Mouse (Mus musculus) cerebellum, postnatal 25 days (tissue): ENCODE measurements around the gene Ccdc85b.

ENCODE experiments used
- DNase-seq, 2 experiments: peaks; one replicate each; pipeline ENCODE4 v3.0.0; 2021; ENCODE audit warnings: mixed read lengths in 2 of 2

Gene Ccdc85b

GRCm38 (mm10) chr19:5423561-5423960 is 34.1 kb downstream of the Ccdc85b start:
- peak; percentile 27 to 36 for DNase-seq

DNA sequence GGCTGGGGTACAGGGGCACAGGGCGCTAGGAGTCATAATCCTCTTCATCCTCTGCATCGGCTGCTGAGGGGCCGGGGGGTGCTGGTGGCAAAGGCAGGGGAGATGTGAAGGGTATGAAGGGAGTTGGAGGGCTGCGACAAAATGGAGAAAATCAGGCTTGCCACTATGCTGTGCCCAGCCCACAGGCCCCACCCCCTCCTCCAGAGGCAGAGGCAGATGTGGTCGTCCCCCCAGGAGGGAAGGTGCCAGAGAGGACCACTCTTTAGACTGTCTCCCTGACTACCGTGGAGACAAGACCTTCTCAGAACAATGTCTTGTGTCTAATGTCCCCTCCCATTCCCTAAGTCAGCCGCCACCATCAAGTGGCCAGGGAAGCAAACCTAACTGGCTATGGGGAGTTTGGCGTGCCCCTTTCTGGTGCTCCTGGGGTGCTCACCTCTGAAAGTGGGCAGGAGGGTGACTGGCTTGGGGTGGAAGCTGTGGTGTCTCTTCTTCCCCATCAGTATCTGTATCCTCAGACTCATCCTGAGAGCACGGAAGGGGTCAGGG is 34.7 kb downstream of the Ccdc85b start:
- DNase-seq, result peak in 1 of 2 experiments; percentile 17

DNA sequence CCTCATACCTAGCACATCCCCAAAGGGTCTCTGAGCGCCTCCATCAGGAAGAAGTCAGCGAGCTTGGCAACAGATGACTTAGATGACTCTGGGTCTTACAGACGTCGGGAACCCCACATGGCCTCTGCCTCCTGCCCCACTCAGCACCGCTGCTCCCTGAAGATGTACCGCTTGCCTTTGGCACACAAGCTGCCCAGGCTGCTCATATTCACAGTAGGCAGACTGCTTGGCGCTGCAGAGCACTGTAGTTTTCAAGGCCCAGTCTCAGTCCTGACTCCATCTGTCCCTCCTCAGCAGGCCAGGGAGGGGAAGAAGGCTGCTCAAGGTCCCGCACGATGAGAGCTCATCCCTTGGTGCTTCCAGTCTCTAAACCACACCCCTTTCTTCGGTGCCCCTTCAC is 35.4 kb downstream of the Ccdc85b start:
- peak; percentile 57 to 62 for DNase-seq

GRCm38 (mm10) chr19:5421784-5422183 is 35.9 kb downstream of the Ccdc85b start:
- DNase-seq, result no peak

DNA sequence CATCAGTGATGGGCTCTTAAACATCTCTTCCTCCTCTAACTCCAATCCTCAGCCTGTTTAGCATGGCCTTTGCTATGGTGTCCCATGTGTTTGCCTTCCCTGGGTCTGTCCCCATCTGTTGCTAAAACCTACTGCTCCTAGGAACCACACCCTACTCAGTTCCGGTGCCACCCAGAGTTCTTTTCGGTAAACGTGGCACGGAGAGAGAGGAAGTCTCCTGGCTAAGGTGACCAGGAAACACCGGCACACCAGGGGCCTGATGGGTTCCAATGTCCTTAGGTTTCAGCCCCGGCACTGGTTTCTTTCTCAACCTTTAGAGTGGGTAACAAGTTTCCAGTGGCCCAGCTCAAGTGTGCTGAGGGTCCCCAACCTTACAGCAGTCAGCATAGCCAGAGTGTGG is 37.1 kb downstream of the Ccdc85b start:
- no peak for DNase-seq

DNA sequence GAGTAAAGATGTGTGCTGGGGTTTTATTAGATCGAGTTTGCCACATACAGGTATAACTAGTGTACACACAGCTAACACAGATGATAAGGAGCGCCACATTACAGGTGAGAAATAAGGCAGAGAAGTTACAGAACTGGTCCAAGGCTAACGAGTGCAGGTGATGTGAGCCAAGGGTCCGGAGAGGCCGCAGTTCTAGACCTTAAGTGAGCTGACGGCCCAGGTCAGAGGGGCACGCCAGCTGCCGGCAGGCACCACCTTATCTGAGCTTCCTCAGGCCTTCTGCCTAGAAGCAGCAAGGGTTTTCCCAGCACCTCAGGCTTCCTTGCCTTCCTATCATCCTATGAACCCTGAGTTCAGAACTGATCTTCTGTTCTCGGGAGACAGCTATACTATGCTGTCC is 38.1 kb downstream of the Ccdc85b start:
- DNase-seq, result no peak

- no peak for DNase-seq
Observed at GRCm38 (mm10) chr19:5418750-5419466, 38.8 kb downstream of the Ccdc85b start.

- no peak for DNase-seq
Observed at GRCm38 (mm10) chr19:5414534-5414957, 43.1 kb downstream of the Ccdc85b start.

DNA sequence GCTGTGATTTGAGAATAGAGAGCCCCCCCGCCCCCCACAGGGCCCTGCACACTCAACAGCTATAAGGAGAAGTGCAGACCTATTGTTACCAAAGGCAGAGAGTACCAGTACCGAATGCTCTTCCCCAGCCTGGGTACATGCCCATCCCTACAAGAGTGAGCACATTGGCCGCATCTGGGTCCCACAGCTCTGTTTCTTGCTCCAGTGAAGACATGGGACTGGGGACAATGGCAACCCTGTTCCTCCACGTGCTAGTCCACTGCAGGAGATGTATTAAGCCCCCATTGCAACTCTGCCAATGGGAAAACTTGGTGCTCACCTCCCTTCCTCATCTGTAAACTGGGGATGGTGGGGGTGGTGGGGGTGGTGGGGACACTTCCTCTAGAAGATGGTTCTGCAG is 43.9 kb downstream of the Ccdc85b start:
- DNase-seq, result no peak

DNA sequence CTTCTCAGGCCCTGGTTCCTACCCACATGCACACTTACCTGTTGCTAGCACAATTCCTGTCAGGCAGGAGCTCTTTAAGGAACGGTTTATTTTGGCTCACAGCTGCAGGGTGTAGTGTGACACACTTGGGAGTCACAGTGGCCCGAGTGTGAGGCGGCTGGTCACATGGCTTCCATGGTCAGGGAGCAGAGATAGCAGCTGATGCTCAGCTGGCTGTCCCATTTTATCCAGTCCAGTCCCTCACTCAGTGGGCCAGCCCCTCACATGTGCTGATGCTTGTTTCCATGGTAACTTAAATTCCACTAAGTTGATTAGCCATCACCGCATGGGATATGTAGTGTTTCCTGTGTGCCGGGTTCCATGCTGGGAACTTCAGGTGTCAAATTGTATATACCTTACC is 45.7 kb downstream of the Ccdc85b start:
- DNase-seq, result no peak

DNA sequence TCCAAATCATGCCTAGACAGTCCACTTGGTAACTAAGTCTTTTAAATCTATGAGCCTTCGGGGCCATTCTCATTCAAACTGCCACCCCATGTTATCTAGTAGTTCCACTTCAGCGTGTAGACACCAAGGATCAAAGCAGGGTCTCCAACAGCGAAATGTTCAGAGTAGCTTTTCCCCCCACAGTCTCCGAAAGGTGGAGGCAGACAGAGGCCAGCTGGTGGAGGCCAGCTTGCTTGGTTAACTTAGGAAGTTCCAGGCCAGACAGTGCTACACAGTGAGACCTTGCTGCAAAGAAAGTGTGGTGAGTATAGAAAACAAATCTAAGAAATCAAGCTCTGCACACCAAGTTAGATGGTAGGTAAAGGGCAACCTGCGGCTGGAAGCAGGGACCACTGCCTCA is 47.1 kb downstream of the Ccdc85b start:
- no peak for DNase-seq

GRCm38 (mm10) chr19:5409068-5409467 is 48.6 kb downstream of the Ccdc85b start:
- no peak for DNase-seq

DNA sequence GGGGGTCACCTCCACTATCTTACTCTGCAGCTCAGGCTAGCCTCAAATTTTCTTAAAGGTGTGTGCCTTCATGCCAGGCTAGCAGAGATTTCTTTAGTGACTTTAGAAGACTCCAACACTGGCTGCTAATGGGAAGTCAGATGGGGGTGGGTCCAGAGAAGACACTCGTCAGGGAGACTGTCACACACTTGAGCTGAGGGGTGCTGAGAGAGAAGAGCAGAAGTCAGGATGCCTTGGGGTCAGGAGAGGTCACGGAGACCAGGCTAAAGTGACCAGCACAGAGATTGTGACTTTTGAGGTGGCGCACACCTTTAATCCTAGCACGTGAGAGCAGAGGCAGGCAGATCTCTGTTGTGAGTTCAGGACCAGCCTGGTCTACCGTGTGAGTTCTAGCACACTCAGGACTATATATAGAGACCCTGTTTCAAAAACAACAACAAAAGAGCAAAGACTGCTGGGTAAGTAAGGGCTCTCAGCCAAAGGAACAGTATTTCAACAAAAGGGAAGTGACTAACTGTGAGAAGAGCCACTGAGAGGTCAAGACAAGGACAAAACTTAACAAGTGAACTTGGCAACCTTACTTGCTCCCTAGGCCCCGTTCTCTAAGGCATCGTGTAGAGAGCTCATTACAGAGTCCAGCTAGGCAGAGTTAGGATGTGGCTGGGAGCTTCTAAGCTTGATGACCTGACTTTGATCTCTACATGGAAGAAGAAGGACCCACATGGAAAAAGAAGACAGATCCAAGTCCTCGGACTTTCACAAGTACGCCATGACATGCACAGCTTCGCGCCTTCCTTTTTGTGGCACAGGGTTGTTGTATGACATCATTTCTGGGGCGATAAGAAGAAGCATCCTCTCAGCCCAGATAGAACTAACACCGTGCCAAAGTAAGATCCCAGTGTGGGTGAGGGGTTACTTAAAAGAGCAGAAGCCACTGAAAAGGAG is 49.4 kb downstream of the Ccdc85b start:
- DNase-seq, result peak in 1 of 2 experiments; percentile 3

GRCm38 (mm10) chr19:5407133-5407532 is 50.6 kb downstream of the Ccdc85b start:
- DNase-seq, result peak; percentile 68 to 81

- DNase-seq, result peak; percentile 64 to 67
Observed at GRCm38 (mm10) chr19:5406531-5407126, 51.1 kb downstream of the Ccdc85b start.

DNA sequence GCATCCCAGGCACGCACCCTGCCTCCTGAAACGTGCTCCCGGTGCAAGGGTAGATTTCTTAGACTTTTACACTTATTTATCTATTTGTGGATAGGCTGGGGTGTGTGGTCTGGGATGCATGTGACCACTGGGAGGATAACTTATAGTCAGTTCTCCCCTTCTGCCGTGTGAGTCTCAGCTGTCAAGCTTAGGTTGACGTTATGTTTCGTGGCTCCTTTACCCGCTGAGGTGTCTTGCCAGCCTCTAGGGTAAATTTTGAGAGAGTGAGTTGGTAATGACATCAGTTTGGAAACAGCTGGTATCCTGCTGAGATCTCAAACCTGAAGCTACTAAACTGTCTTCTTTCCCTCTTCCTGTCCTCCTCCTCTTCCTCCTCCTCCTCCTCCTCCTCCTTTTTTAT is 51.8 kb downstream of the Ccdc85b start:
- DNase-seq, result no peak
